Mouse (Mus musculus): Measurements from ENCODE around the gene Slc25a27.

- TF ChIP-seq ZNF384 (IDR thresholded peaks at IDR 0.05; ENCODE audit: low read depth, low read length) = no peak
- TF ChIP-seq POLR2A (IDR thresholded peaks at IDR 0.05; ENCODE audit: low read depth, low read length) = no peak
- TF ChIP-seq MAFK (IDR thresholded peaks at IDR 0.05; ENCODE audit: insufficient replicate concordance, low read length) = no peak
- TF ChIP-seq GABPA (IDR thresholded peaks at IDR 0.05; ENCODE audit: insufficient replicate concordance, low read depth, low read length) = no peak
- no peak for TF ChIP-seq USF1 (IDR thresholded peaks at IDR 0.05; ENCODE audit: low read depth, low read length)
- no peak for TF ChIP-seq ELF1 (IDR thresholded peaks at IDR 0.05; ENCODE audit: low read depth, low read length)
- no peak for TF ChIP-seq CTCF (conservative IDR thresholded peaks at IDR 0.05 in 1 of 2, IDR thresholded peaks at IDR 0.05 in 1 of 2; ENCODE audit: low read depth in 2 of 2, low read length in 2 of 2)
- no peak for TF ChIP-seq CHD1 (IDR thresholded peaks at IDR 0.05; ENCODE audit: low read depth, low read length)
These were observed 29.9 kb downstream of the Slc25a27 start for GRCm38 (mm10) chr17:43637146-43637545.
